10 mouse cellular contexts compared by ENCODE assay signal in the genomic region with DNA sequence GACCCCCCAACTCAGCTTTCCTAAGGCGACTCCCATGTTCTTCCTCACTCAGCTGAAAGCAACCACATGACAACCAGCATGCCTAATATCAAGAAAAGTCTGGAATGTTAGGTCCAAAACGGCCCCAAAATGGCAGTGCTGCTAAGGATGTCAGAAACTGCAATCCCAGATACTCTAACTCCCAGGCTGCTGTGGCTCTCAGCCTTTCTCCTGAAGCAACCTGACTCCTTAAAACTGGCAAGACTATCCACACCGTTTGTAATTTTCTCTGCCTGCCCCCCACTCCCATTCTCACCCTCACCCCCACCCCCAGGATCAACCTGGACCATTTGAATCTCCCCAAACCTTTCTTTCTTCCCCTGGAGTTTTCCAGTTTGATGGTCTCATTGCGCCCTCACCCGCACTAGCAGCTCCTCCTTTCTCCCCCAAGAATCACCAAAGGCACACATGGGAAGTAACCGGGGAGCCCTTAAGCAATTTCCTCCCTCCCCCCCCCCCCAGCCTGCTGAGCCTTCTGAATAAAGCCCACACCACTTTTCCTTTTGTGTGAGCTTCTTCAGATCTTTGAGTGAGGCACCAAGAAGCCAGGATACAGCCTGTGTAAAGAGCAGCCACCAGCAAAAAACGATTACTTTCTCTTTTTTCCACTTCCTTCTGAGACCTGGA.
DNase-seq lines count a peak whose midpoint lies in the region; ATAC-seq and TF ChIP-seq lines count a peak whose summit lies in the region.
"Had no signal": no experiment of that assay in that cellular context is flagged by ENCODE, and none has a peak within 500 bp of the region (broad histone marks: within the 10 kb centered on the region; RNA-seq: fewer than 3 reads in every experiment).

No protein-coding gene starts in this region.

- no peak for TF ChIP-seq CTCF in midbrain, postnatal 0 days (IDR thresholded peaks at IDR 0.05)
- TF ChIP-seq CTCF in cerebellum, adult 2 months (IDR thresholded peaks at IDR 0.05; ENCODE audit: borderline replicate concordance, insufficient read depth, low read depth, low read length) = no peak

- WGBS in liver, embryonic 13.5 days (ENCODE audit: insufficient replicate concordance) = 18% methylated on average over 7 of the region's 7 CpGs
- 14% methylated on average over 7 of the region's 7 CpGs for WGBS in embryonic facial prominence, embryonic 11.5 days
- WGBS in hindbrain, embryonic 11.5 days = 18% methylated on average over 7 of the region's 7 CpGs
- WGBS in midbrain, postnatal 0 days = 9% methylated on average over 7 of the region's 7 CpGs
- WGBS in cerebellum, adult 2 months = 31% methylated on average over 7 of the region's 7 CpGs

- no peaks in the 10 kb centered on the region for H3K4me1 ChIP-seq in liver, embryonic 13.5 days (replicated peaks)
- no peaks in the 10 kb centered on the region for H3K4me1 ChIP-seq in embryonic facial prominence, embryonic 11.5 days (ENCODE audit: control insufficient read depth, insufficient read depth, low read length)
- H3K4me1 ChIP-seq in hindbrain, embryonic 11.5 days (replicated peaks; ENCODE audit: control insufficient read depth, insufficient read depth, low read length) = 0 out of 2 replicates have a peak, but pooled peaks cover 2% of the 10 kb centered on the region
- 0 out of 2 replicates have a peak, but pooled peaks cover 6% of the 10 kb centered on the region for H3K4me1 ChIP-seq in midbrain, postnatal 0 days (ENCODE audit: insufficient read depth, low read length)
- no peaks in the 10 kb centered on the region for H3K4me1 ChIP-seq in cerebellum, adult 2 months (ENCODE audit: control insufficient read depth, insufficient read depth, low read length)

- H3K4me3 ChIP-seq in liver, embryonic 13.5 days (replicated peaks) = no peak overlapping the region
- H3K4me3 ChIP-seq in embryonic facial prominence, embryonic 11.5 days (ENCODE audit: low read depth, low read length) = no peak overlapping the region
- H3K4me3 ChIP-seq in hindbrain, embryonic 11.5 days (ENCODE audit: low read depth, low read length) = 0 out of 2 replicates have a peak overlapping the region, but pooled peaks have one; percentile 1
- H3K4me3 ChIP-seq in midbrain, postnatal 0 days (ENCODE audit: low read depth, low read length) = no peak overlapping the region
- H3K4me3 ChIP-seq in cerebellum, adult 2 months (replicated peaks; ENCODE audit: insufficient read depth, low read depth, low read length) = no peak overlapping the region

- H3K9ac ChIP-seq in liver, embryonic 13.5 days = no peak overlapping the region
- H3K9ac ChIP-seq in embryonic facial prominence, embryonic 11.5 days (replicated peaks; ENCODE audit: low read length) = no peak overlapping the region
- no peak overlapping the region for H3K9ac ChIP-seq in hindbrain, embryonic 11.5 days (ENCODE audit: low read depth, low read length)
- H3K9ac ChIP-seq in midbrain, postnatal 0 days (replicated peaks; ENCODE audit: low read length, poor library complexity, severe bottlenecking) = no peak overlapping the region

- no peaks in the 10 kb centered on the region for H3K9me3 ChIP-seq in liver, embryonic 13.5 days (replicated peaks)
- no peaks in the 10 kb centered on the region for H3K9me3 ChIP-seq in embryonic facial prominence, embryonic 11.5 days (replicated peaks; ENCODE audit: control insufficient read depth, low read length)
- H3K9me3 ChIP-seq in hindbrain, embryonic 11.5 days (ENCODE audit: control insufficient read depth, low read length) = no peaks in the 10 kb centered on the region
- no peaks in the 10 kb centered on the region for H3K9me3 ChIP-seq in midbrain, postnatal 0 days (ENCODE audit: low read length)

- no peaks in the 10 kb centered on the region for H3K36me3 ChIP-seq in liver, embryonic 13.5 days
- H3K36me3 ChIP-seq in embryonic facial prominence, embryonic 11.5 days (replicated peaks; ENCODE audit: control insufficient read depth, insufficient read depth, low read depth, low read length) = no peaks in the 10 kb centered on the region
- no peaks in the 10 kb centered on the region for H3K36me3 ChIP-seq in hindbrain, embryonic 11.5 days (ENCODE audit: control insufficient read depth, insufficient read depth, low read length)
- H3K36me3 ChIP-seq in midbrain, postnatal 0 days (ENCODE audit: insufficient read depth, low read length) = no peaks in the 10 kb centered on the region

- no peak overlapping the region for H3K27ac ChIP-seq in liver, embryonic 13.5 days
- no peak overlapping the region for H3K27ac ChIP-seq in embryonic facial prominence, embryonic 11.5 days (replicated peaks; ENCODE audit: low read depth, low read length)
- H3K27ac ChIP-seq in hindbrain, embryonic 11.5 days (ENCODE audit: low read depth, low read length) = no peak overlapping the region
- H3K27ac ChIP-seq in midbrain, postnatal 0 days (ENCODE audit: low read depth, low read length) = no peak overlapping the region
- no peak overlapping the region for H3K27ac ChIP-seq in cerebellum, adult 2 months (ENCODE audit: insufficient read depth, low read length)

- no peak for DNase-seq in liver, embryonic 13.5 days
- no peak for DNase-seq in liver
- DNase-seq in embryonic facial prominence, embryonic 11.5 days (ENCODE audit: low spot score) = peak; percentile 19
- no peak for DNase-seq in hindbrain, embryonic 11.5 days (ENCODE audit: low spot score)
- DNase-seq in midbrain, postnatal 0 days (ENCODE audit: low spot score) = peak; percentile 2
- DNase-seq in thymus, adult 18-20 months = no peak
- no peak for DNase-seq in cerebellum, adult 2 months
- no peak for DNase-seq in kidney, postnatal 36 days
- DNase-seq: kidney, adult 11 months; thymus, postnatal 25 days had no signal

- no peaks in the 10 kb centered on the region for H3K27me3 ChIP-seq in liver, embryonic 13.5 days
- H3K27me3 ChIP-seq in embryonic facial prominence, embryonic 11.5 days (ENCODE audit: control insufficient read depth, insufficient read depth, low read length) = no peaks in the 10 kb centered on the region
- H3K27me3 ChIP-seq in hindbrain, embryonic 11.5 days (ENCODE audit: control insufficient read depth, insufficient read depth, low read length) = no peaks in the 10 kb centered on the region
- H3K27me3 ChIP-seq in midbrain, postnatal 0 days (ENCODE audit: insufficient read depth, low read length) = no peaks in the 10 kb centered on the region
- no peaks in the 10 kb centered on the region; the same call in 1 of the 2 replicates for H3K27me3 ChIP-seq in cerebellum, adult 2 months (ENCODE audit: control insufficient read depth, insufficient read depth, low read length)

- TF ChIP-seq POLR2A in cerebellum, adult 2 months (IDR thresholded peaks at IDR 0.05; ENCODE audit: borderline replicate concordance, insufficient read depth, low read length) = no peak

- ATAC-seq in liver, embryonic 13.5 days (ENCODE audit: low read depth) = no peak
- no peak for ATAC-seq in embryonic facial prominence, embryonic 11.5 days (replicated peaks; ENCODE audit: insufficient number of reproducible peaks, low FRiP score, low TSS enrichment, low read depth)
- ATAC-seq in hindbrain, embryonic 11.5 days (ENCODE audit: low FRiP score) = peak; percentile 19; the same call in 1 of the 2 replicates
- ATAC-seq in midbrain, postnatal 0 days (ENCODE audit: low FRiP score) = 0 out of 2 replicates have a peak, but pooled peaks have one; percentile 20

- peak overlapping the region; percentile 29; the same call in 1 of the 2 replicates for H3K4me2 ChIP-seq in liver, embryonic 13.5 days
- no peak overlapping the region; the same call in 1 of the 2 replicates for H3K4me2 ChIP-seq in embryonic facial prominence, embryonic 11.5 days (ENCODE audit: low read depth, low read length)
- peak overlapping the region; percentile 20 for H3K4me2 ChIP-seq in hindbrain, embryonic 11.5 days (replicated peaks; ENCODE audit: low read depth, low read length)
- H3K4me2 ChIP-seq in midbrain, postnatal 0 days (ENCODE audit: low read depth, low read length, poor library complexity, severe bottlenecking) = peak overlapping the region; percentile 24; the same call in 1 of the 2 replicates

Comparison
In these comparisons a context has a peak if more than half of its experiments do, and no peak if none do; other contexts are left out.
1. ATAC-seq: peak in hindbrain, embryonic 11.5 days (single experiment) and midbrain, postnatal 0 days (single experiment); none in liver, embryonic 13.5 days (single experiment) and embryonic facial prominence, embryonic 11.5 days (single experiment).
2. DNase-seq: peak in embryonic facial prominence, embryonic 11.5 days (single experiment) and midbrain, postnatal 0 days (single experiment); none in liver, embryonic 13.5 days (single experiment), liver (single experiment), hindbrain, embryonic 11.5 days (single experiment), thymus, adult 18-20 months (0 of 2), cerebellum, adult 2 months (0 of 2) and kidney, postnatal 36 days (0 of 2).